Mouse (Mus musculus) kidney, adult 2 months (tissue): ENCODE data around the gene Nfib. TPM values are rescaled to one million over a fixed set of nuclear protein-coding genes. Genes with fewer than 3 reads are reported as not detected.
A peak's percentile ranks its signal among the peaks of the same experiment; 100 is the strongest.

ENCODE experiments used
- DNase-seq: peaks from one replicate; pipeline ENCODE4 v3.0.0; 2021
- H3K27ac ChIP-seq: fragments of 200-500 bp; 2 replicates; pipeline ENCODE4 v1.5.1; 2012; ENCODE audit warnings: low read depth, low read length, control low read depth, inconsistent platforms; ENCODE audit not compliant: insufficient read depth
- H3K27me3 ChIP-seq: fragments of 200-500 bp; replicated peaks from 2 replicates; pipeline ENCODE4 v1.6.1; 2012; ENCODE audit warnings: mild to moderate bottlenecking, moderate library complexity, low read length, inconsistent platforms; ENCODE audit not compliant: control insufficient read depth, insufficient read depth
- H3K36me3 ChIP-seq: fragments of 200-500 bp; 2 replicates; pipeline ENCODE4 v1.6.1; 2012; ENCODE audit warnings: mild to moderate bottlenecking, moderate library complexity, low read length, inconsistent platforms; ENCODE audit not compliant: control insufficient read depth, insufficient read depth
- H3K4me1 ChIP-seq: fragments of 200-500 bp; 2 replicates; pipeline ENCODE4 v1.6.1; 2011; ENCODE audit warnings: low read length; ENCODE audit not compliant: control insufficient read depth, insufficient read depth
- H3K4me3 ChIP-seq: fragments of 200-500 bp; 2 replicates; pipeline ENCODE4 v1.5.1; 2011; ENCODE audit warnings: mild to moderate bottlenecking, low read depth, low read length, control low read depth; ENCODE audit not compliant: insufficient read depth
- CTCF ChIP-seq: fragments of 200-500 bp; conservative IDR thresholded peaks from 2 replicates; pipeline ENCODE4 v1.5.1; 2011; ENCODE audit warnings: low read depth, mild to moderate bottlenecking, control low read depth, low read length, moderate library complexity, mixed read lengths; ENCODE audit not compliant: insufficient read depth, insufficient read length
- POLR2A ChIP-seq: fragments of 200-500 bp; IDR thresholded peaks from one replicate; pipeline ENCODE4 v1.6.1; 2011; ENCODE audit warnings: low read depth, low read length, control low read depth
- WGBS: fragments of 180-500 bp; shearing (Covaris S2); methylation state at CpG from one replicate; pipeline ENCODE4 v1.1.7; 2018; 5-methylcytosine and 5-hydroxymethylcytosine counted together
- polyA plus RNA-seq: library from polyadenylated mRNA; depleted of rRNA; stranded (reverse); fragments of >200 nt; gene quantifications from 2 replicates; pipeline ENCODE4 v1.2.3, GENCODE M21; 2012

Gene Nfib
- polyA plus RNA-seq, 1 experiment: 17.6 TPM

DNA sequence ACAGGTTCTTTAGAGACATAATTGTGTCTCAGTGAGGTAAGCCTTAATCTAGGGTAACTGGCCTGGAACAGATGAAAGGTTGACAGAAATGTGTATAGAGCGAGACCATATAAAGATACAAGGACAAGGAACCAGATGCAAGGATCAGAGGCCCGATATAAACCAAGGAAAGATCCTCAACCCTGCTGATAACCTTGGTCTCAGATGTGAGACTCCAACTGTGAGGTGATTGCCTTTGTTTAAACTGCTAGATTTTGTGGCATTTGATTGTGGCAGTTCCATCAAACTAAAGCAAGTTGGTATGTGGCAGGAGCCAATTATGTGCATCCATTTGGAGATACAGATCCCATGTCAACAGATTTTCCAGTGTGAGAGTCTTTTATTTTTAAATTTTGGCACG, 161.6 kb downstream of the Nfib start:
- no peak overlapping the region for H3K27ac ChIP-seq
- 93% methylated on average over 3 of the region's 3 CpGs for WGBS
- no peaks in the 10 kb centered on the region for H3K4me1 ChIP-seq
- H3K27me3 ChIP-seq: peaks cover under 1% of the 10 kb centered on the region
- H3K4me3 ChIP-seq: no peak overlapping the region
- no peak for DNase-seq
- no peak for TF ChIP-seq POLR2A
- no peak for TF ChIP-seq CTCF
- H3K36me3 ChIP-seq: no peaks in the 10 kb centered on the region

DNA sequence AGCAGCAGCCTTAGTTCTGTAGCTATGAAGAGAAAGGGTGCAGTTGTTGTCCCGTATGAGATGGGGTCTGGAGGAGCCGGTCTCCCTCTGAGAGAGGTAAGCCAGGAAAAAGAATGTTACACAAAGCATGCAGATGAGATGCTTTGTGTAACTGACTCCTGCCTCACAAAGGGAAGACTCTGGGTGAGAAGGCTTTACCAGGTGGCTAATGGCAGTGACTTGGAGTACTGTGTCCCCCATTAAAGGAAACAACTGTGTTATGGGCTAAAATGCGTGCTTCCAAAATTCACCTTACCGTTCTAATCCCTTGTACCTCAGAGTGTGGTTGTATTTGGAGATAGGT, 162.2 kb downstream of the Nfib start:
- TF ChIP-seq POLR2A: no peak
- TF ChIP-seq CTCF: no peak
- H3K4me1 ChIP-seq: no peaks in the 10 kb centered on the region
- H3K27me3 ChIP-seq: peaks cover 3% of the 10 kb centered on the region
- no peak overlapping the region for H3K4me3 ChIP-seq
- no peak overlapping the region for H3K27ac ChIP-seq
- no peaks in the 10 kb centered on the region for H3K36me3 ChIP-seq
- WGBS: 96% methylated on average over 4 of the region's 4 CpGs
- no peak for DNase-seq

DNA sequence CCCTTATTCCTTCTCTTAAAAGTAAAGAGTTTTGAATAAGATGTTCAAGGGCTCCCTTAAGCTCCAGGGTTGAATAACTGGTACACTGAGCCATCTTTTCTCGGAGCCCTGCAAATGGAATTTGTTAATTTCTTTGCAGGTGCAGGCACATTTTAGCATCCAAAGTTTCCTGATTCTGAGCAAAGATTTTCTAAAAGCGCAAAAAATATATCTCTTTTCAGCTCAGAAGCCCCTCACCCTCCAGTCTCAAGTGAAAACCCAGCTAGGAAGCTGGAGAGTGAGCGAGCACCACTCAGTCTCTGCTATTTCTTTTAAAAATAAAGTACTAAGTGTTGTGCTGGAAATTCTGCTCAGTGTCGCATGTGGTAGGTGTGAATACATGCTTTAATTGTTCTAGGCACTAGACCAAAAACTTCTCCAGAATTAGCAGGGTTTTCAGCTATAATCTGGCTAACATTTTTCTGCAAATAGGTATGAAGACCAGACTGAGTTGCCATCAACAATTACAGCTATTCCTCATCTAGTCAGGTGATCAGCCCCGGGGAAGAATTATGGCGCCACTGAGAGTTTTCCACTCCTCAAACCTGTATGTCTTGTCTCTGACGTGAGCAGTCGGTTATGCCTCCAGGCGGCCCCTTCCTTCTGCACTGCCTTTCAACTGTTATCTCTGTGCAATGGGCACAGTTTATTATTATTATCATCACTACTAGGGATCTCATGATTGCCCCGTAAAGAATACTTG, 162.7 kb downstream of the Nfib start:
- Histone ChIP-seq H3K4me3 (no peak overlapping the region), H3K27me3 (peaks cover 3% of the 10 kb centered on the region), H3K36me3 (no peaks in the 10 kb centered on the region), H3K27ac (no peak overlapping the region), H3K4me1 (no peaks in the 10 kb centered on the region)
- 78% methylated on average over 10 of the region's 10 CpGs for WGBS
- DNase-seq: no peak
- no peak for TF ChIP-seq CTCF
- no peak for TF ChIP-seq POLR2A

DNA sequence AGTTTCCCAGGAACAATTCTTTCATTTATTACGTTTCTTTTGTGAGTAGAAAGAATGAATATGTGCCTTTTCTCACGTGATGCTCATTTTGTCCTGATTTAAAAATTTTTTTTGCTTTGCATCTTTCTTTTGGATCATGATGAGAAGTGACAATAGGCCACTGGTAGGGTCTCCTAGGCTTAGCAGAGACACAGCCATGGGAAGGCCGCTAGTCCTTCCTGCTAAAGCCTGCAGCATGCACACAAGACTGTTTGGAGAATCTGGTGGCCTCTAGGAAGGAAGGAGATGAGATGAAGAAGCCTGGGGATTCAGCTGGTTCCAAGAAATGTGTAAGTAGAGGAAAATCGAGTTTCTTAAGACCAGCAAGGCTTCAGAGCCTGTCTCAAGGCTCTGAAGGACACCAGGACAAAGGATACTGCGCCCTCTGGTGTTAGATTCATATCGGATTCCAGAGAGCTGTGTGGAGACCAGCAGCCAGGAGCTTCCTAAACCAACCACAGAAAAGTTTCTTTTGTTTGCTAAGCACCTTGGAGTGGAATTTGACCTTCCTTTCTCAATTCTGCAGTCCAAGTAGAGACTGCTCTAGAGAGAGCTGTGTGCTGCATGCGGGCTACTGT, 163.5 kb downstream of the Nfib start:
- Histone ChIP-seq H3K4me1 (0 out of 2 replicates have a peak, but pooled peaks cover 2% of the 10 kb centered on the region), H3K4me3 (no peak overlapping the region), H3K27ac (no peak overlapping the region), H3K36me3 (no peaks in the 10 kb centered on the region), H3K27me3 (peaks cover 5% of the 10 kb centered on the region)
- TF ChIP-seq CTCF (peak; percentile 86), POLR2A (no peak)
- WGBS: 33% methylated on average over 7 of the region's 7 CpGs
- peak; percentile 94 for DNase-seq

DNA sequence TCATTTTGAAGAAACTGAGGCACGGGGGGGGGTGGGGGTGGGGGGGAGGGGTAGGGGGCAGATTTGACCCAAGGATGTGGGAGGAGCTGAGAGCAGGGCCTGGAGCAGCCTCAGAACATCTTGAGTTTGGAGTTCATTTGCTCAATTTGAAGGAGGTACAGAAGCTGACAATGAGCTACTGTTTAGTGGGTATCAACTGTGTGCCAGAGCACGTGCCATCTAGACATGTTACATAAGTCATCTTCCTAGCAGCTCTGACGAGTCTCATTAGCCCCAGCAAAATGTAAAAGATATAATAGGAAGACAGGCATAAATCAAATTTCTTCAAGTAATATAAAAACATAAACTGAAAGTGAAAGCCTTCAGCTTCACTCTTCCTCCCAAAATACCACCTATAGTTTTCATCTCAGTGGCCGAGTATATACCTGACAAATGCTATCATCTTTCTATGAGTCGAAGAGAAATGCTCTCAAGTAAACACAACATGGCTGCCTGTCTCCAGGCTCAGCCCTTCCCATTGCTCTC, 165.0 kb downstream of the Nfib start:
- Histone ChIP-seq H3K27ac (no peak overlapping the region), H3K27me3 (peaks cover 7% of the 10 kb centered on the region), H3K4me3 (no peak overlapping the region), H3K36me3 (no peaks in the 10 kb centered on the region), H3K4me1 (0 out of 2 replicates have a peak, but pooled peaks cover 6% of the 10 kb centered on the region)
- TF ChIP-seq POLR2A (no peak), CTCF (no peak)
- DNase-seq: no peak
- WGBS: 70% methylated on average over 5 of the region's 5 CpGs

DNA sequence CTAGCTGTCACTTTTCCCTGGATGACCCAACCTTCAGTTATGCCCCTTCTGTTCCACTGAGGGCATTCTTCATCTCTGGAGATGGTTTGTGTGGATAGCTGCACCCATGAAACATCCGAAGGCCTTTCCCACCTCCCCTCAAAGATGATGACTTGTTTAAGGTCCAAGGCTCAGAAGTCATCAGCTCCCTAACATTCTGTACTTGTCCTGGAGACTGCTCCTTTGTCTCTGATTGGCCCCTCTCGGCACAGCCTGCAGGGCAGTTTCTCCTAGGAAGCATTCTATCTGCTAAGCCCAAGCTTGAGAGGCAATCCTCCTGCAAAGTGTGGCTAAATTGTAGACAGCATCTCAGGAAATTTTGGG, 165.5 kb downstream of the Nfib start:
- no peak for TF ChIP-seq CTCF
- TF ChIP-seq POLR2A: no peak
- 87% methylated on average over 2 of the region's 2 CpGs for WGBS
- peaks cover 7% of the 10 kb centered on the region for H3K27me3 ChIP-seq
- no peak overlapping the region for H3K4me3 ChIP-seq
- no peak overlapping the region for H3K27ac ChIP-seq
- no peak for DNase-seq
- 0 out of 2 replicates have a peak, but pooled peaks cover 6% of the 10 kb centered on the region for H3K4me1 ChIP-seq
- H3K36me3 ChIP-seq: no peaks in the 10 kb centered on the region

DNA sequence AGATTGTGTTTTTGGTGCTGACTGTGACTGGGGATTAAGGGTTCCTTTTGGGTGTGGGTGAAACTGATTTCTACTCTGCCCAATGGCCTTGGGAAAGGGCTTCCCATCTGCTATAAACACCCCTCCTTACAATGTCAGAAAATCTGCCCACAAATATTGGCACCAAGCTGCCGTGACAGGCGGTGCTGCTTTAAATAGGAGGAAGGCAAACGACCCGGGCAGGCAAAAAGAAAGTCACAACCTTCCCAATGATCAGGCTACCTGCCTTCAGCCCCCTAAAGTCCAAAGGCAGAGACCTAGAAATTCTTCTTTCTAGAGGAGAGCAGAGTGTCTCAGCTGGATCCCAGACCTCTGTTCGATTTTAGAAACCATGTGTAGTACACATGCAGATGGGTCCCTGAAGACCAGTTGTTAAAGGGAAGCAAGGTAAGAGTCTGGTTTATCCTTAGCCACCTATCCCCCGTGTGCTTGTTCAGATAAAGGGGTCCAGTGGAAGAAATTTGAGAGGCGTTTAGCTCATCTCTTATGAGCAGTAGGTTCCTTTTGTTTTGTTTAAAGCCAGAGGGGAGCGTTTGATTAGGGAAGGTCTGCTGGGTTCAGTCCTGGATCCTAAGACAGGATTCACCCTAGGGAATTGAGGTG, 166.0 kb downstream of the Nfib start:
- H3K36me3 ChIP-seq: no peaks in the 10 kb centered on the region
- 69% methylated on average over 8 of the region's 8 CpGs for WGBS
- DNase-seq: no peak
- no peak overlapping the region for H3K4me3 ChIP-seq
- H3K27me3 ChIP-seq: peaks cover 7% of the 10 kb centered on the region
- TF ChIP-seq POLR2A: no peak
- 0 out of 2 replicates have a peak, but pooled peaks cover 6% of the 10 kb centered on the region for H3K4me1 ChIP-seq
- no peak overlapping the region for H3K27ac ChIP-seq
